Mouse (Mus musculus): ENCODE results near the gene Tbxas1. TPM values are rescaled to one million over a fixed set of nuclear protein-coding genes. Genes with fewer than 3 reads are reported as not detected.

Tbxas1 gene
- total RNA-seq, 2 experiments from 2014 or later = 2.4 to 3.3 TPM

- DNase-seq (ENCODE audit: low spot score in 2 of 2) = no peak
Measured at GRCm38 (mm10) chr6:39040451-39040850, 165.2 kb downstream of the Tbxas1 start.

GRCm38 (mm10) chr6:39049141-39049540 is 173.9 kb downstream of the Tbxas1 start:
- DNase-seq (ENCODE audit: low spot score in 2 of 2) = no peak

GRCm38 (mm10) chr6:39050836-39051235 is 175.6 kb downstream of the Tbxas1 start:
- DNase-seq (ENCODE audit: low spot score in 2 of 2) = no peak

- DNase-seq (ENCODE audit: low spot score in 2 of 2) = no peak
Measured at GRCm38 (mm10) chr6:39051799-39052556, 176.8 kb downstream of the Tbxas1 start.

- DNase-seq (ENCODE audit: low spot score in 2 of 2) = no peak
Measured at GRCm38 (mm10) chr6:39052636-39053035, 177.4 kb downstream of the Tbxas1 start.

- no peak for DNase-seq (ENCODE audit: low spot score in 2 of 2)
Measured at GRCm38 (mm10) chr6:39054206-39054864, 179.1 kb downstream of the Tbxas1 start.

GRCm38 (mm10) chr6:39054878-39055508 is 179.8 kb downstream of the Tbxas1 start:
- DNase-seq (ENCODE audit: low spot score in 2 of 2) = no peak

GRCm38 (mm10) chr6:39055831-39056261 is 180.6 kb downstream of the Tbxas1 start:
- DNase-seq (ENCODE audit: low spot score in 2 of 2) = no peak

- DNase-seq (ENCODE audit: low spot score in 2 of 2) = no peak
Measured at GRCm38 (mm10) chr6:39057161-39057560, 182.0 kb downstream of the Tbxas1 start.

- no peak for DNase-seq (ENCODE audit: low spot score in 2 of 2)
Measured at GRCm38 (mm10) chr6:39058389-39058788, 183.2 kb downstream of the Tbxas1 start.

- no peak for DNase-seq (ENCODE audit: low spot score in 2 of 2)
Measured at GRCm38 (mm10) chr6:39058936-39059335, 183.7 kb downstream of the Tbxas1 start.

- no peak for DNase-seq (ENCODE audit: low spot score in 2 of 2)
Measured at GRCm38 (mm10) chr6:39059547-39060497, 184.6 kb downstream of the Tbxas1 start.

GRCm38 (mm10) chr6:39061180-39061579 is 186.0 kb downstream of the Tbxas1 start:
- no peak for DNase-seq (ENCODE audit: low spot score in 2 of 2)

GRCm38 (mm10) chr6:39063541-39063940 is 188.3 kb downstream of the Tbxas1 start:
- no peak for DNase-seq (ENCODE audit: low spot score in 2 of 2)

GRCm38 (mm10) chr6:39066935-39067578 is 191.9 kb downstream of the Tbxas1 start:
- peak; percentile 61 to 81 for DNase-seq (ENCODE audit: low spot score in 2 of 2)

- no peak for DNase-seq (ENCODE audit: low spot score in 2 of 2)
Measured at GRCm38 (mm10) chr6:39072664-39073063, 197.5 kb downstream of the Tbxas1 start.

- no peak for DNase-seq (ENCODE audit: low spot score in 2 of 2)
Measured at GRCm38 (mm10) chr6:39074186-39074585, 199.0 kb downstream of the Tbxas1 start.

GRCm38 (mm10) chr6:39076498-39076897 is 201.3 kb downstream of the Tbxas1 start:
- DNase-seq (ENCODE audit: low spot score in 2 of 2) = no peak

GRCm38 (mm10) chr6:39104631-39105030 is 229.4 kb downstream of the Tbxas1 start:
- DNase-seq (ENCODE audit: low spot score in 2 of 2) = no peak

- DNase-seq (ENCODE audit: low spot score in 2 of 2) = no peak
Measured at GRCm38 (mm10) chr6:39106812-39107211, 231.6 kb downstream of the Tbxas1 start.
